Mouse (Mus musculus): ENCODE measurements around the gene Fxn. TPM values are rescaled to one million over a fixed set of nuclear protein-coding genes. Genes with fewer than 3 reads are reported as not detected.

Fxn gene
- total and polyA plus RNA-seq, 3 experiments = 23.8 to 116 (median 54.0) TPM

- ATAC-seq (ENCODE audit: extremely low read depth, insufficient number of reproducible peaks, low FRiP score, poor library complexity, severe bottlenecking) (no peak), DNase-seq (ENCODE audit: low spot score) (no peak)
- Histone ChIP-seq H3K36me3 (replicated peaks) (peaks cover 88% of the 10 kb centered on the region), H3K4me1 (ENCODE audit: insufficient read depth, low read depth, low read length) (peaks cover 8% of the 10 kb centered on the region; the same call in 1 of the 2 replicates), H3K27me3 (ENCODE audit: insufficient read depth, low read length) (no peaks in the 10 kb centered on the region), H3K4me3 (ENCODE audit: low read depth, low read length) (no peak overlapping the region), H3K9me3 (replicated peaks) (no peaks in the 10 kb centered on the region)
- no peak for TF ChIP-seq TAL1 (conservative IDR thresholded peaks at IDR 0.05; ENCODE audit: low read depth, low read length)
- no peak for TF ChIP-seq CTCF (IDR thresholded peaks at IDR 0.05; ENCODE audit: low read depth, low read length)
- TF ChIP-seq GATA1 (IDR thresholded peaks at IDR 0.05; ENCODE audit: borderline replicate concordance, low read length) = no peak
- no peak for TF ChIP-seq POLR2AphosphoS5 (IDR thresholded peaks at IDR 0.05; ENCODE audit: insufficient replicate concordance, low read depth, low read length)
- no peak for TF ChIP-seq GATA2 (IDR thresholded peaks at IDR 0.05; ENCODE audit: borderline replicate concordance, low read depth, low read length)
These were observed 21.8 kb upstream of the Fxn start for GRCm38 (mm10) chr19:24302198-24302597.

DNA sequence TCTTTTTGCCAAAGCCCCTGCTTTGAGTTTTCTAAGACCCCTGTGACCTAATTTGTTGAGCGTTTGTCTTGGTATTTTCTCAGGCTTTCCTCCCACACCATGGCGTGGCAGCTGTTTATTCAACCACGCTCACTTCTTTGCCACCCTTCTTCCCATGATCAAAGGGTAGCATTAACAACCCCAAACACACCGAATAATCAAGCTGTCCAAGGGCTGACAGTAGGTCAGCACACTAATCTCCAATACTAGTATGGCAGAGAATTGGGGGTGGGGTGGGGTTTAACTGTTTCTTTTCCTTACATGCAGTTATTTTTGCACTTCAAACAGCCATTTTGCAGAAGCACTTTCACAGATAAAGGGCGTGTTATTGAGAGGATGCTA is 21.4 kb upstream of the Fxn start:
- H3K4me1 ChIP-seq (ENCODE audit: insufficient read depth, low read depth, low read length) = peaks cover 8% of the 10 kb centered on the region; the same call in 1 of the 2 replicates
- H3K4me3 ChIP-seq (ENCODE audit: low read depth, low read length) = no peak overlapping the region
- peaks cover 92% of the 10 kb centered on the region for H3K36me3 ChIP-seq (replicated peaks)
- H3K27me3 ChIP-seq (ENCODE audit: insufficient read depth, low read length) = no peaks in the 10 kb centered on the region
- no peak for TF ChIP-seq GATA2 (IDR thresholded peaks at IDR 0.05; ENCODE audit: borderline replicate concordance, low read depth, low read length)
- no peak for TF ChIP-seq POLR2AphosphoS5 (IDR thresholded peaks at IDR 0.05; ENCODE audit: insufficient replicate concordance, low read depth, low read length)
- no peak for TF ChIP-seq GATA1 (IDR thresholded peaks at IDR 0.05; ENCODE audit: borderline replicate concordance, low read length)
- TF ChIP-seq CTCF (IDR thresholded peaks at IDR 0.05; ENCODE audit: low read depth, low read length) = no peak
- no peak for TF ChIP-seq TAL1 (conservative IDR thresholded peaks at IDR 0.05; ENCODE audit: low read depth, low read length)
- no peak for ATAC-seq (ENCODE audit: extremely low read depth, insufficient number of reproducible peaks, low FRiP score, poor library complexity, severe bottlenecking)
- no peaks in the 10 kb centered on the region for H3K9me3 ChIP-seq (replicated peaks)
- no peak for DNase-seq (ENCODE audit: low spot score)

DNA sequence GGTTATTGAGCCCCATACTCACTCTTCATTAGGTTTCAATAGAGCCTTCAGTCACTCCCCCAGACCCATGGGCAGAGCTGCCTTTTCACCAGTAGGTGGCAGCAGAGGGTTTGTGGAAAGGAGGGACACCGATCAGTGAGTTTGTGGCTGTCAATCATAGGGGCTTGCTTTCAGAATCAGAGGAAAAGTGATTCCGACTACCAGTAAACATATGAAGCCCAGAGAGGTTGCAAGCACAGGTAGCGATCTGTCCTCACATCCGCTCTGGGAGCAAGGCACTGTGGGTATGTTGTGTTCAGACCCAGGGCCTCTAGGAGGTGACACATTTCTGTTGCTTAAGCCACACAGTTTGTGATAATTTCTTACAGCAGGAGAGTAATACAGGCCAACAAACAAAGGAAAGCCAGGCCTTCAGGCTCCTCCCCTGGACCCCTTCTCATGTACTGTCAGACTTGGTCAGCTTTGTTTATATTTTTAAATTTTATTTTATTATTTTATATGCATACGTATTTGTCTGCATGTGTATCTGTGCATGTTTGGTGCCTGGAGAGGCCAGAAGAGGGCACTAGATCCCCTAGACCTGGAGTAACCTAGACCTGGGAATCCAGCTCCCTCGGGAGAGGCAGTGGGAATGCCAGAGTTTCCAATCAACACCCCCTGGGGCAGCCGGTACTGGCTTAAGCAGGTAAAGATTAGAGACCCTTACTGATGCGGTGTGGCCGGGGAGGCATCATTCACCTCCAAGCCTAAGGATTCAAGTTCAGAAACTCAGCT is 20.8 kb upstream of the Fxn start:
- Histone ChIP-seq H3K4me1 (ENCODE audit: insufficient read depth, low read depth, low read length) (peaks cover 8% of the 10 kb centered on the region; the same call in 1 of the 2 replicates), H3K4me3 (ENCODE audit: low read depth, low read length) (no peak overlapping the region), H3K36me3 (replicated peaks) (peaks cover 92% of the 10 kb centered on the region), H3K27me3 (ENCODE audit: insufficient read depth, low read length) (no peaks in the 10 kb centered on the region), H3K9me3 (replicated peaks) (no peaks in the 10 kb centered on the region)
- TF ChIP-seq CTCF (IDR thresholded peaks at IDR 0.05; ENCODE audit: low read depth, low read length) (peak; percentile 93), TAL1 (conservative IDR thresholded peaks at IDR 0.05; ENCODE audit: low read depth, low read length) (no peak)
- peak; percentile 43 for DNase-seq (ENCODE audit: low spot score)
- ATAC-seq (ENCODE audit: extremely low read depth, insufficient number of reproducible peaks, low FRiP score, poor library complexity, severe bottlenecking) = peak; percentile 28; the same call in 1 of the 2 replicates

- Histone ChIP-seq H3K27me3 (ENCODE audit: insufficient read depth, low read length) (peaks cover 2% of the 10 kb centered on the region), H3K36me3 (replicated peaks) (peaks cover 47% of the 10 kb centered on the region), H3K9me3 (replicated peaks) (no peaks in the 10 kb centered on the region), H3K4me1 (ENCODE audit: insufficient read depth, low read depth, low read length) (no peaks in the 10 kb centered on the region), H3K4me3 (ENCODE audit: low read depth, low read length) (no peak overlapping the region)
- DNase-seq (ENCODE audit: low spot score) (no peak), ATAC-seq (ENCODE audit: extremely low read depth, insufficient number of reproducible peaks, low FRiP score, poor library complexity, severe bottlenecking) (no peak)
- no peak for TF ChIP-seq POLR2AphosphoS5 (IDR thresholded peaks at IDR 0.05; ENCODE audit: insufficient replicate concordance, low read depth, low read length)
- TF ChIP-seq CTCF (IDR thresholded peaks at IDR 0.05; ENCODE audit: low read depth, low read length) = no peak
- TF ChIP-seq GATA1 (IDR thresholded peaks at IDR 0.05; ENCODE audit: borderline replicate concordance, low read length) = no peak
- no peak for TF ChIP-seq TAL1 (conservative IDR thresholded peaks at IDR 0.05; ENCODE audit: low read depth, low read length)
- no peak for TF ChIP-seq GATA2 (IDR thresholded peaks at IDR 0.05; ENCODE audit: borderline replicate concordance, low read depth, low read length)
These were observed 13.1 kb upstream of the Fxn start for GRCm38 (mm10) chr19:24293537-24293936.

DNA sequence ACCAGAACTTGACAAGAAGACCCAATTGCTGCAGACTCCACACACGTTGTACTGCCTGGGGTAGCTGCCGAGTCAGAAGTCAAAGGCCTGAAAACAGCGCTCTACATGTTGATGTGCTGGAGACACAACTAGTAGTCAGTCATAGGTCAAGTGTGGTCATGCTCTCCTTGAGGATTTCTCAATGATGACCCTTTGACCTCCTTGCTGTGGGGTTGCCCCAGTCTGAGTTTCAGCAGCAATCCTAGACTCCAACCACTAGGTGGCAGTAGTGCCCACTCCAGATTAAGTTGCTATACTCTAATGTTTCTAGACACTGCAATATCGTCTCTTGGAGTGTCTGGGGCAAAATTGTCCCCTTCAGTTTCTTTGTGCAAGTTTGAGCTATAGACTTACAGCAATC is 3.8 kb upstream of the Fxn start:
- no peaks in the 10 kb centered on the region for H3K9me3 ChIP-seq (replicated peaks)
- TF ChIP-seq CTCF (IDR thresholded peaks at IDR 0.05; ENCODE audit: low read depth, low read length) = peak; percentile 85
- TF ChIP-seq TAL1 (conservative IDR thresholded peaks at IDR 0.05; ENCODE audit: low read depth, low read length) = no peak
- ATAC-seq (ENCODE audit: extremely low read depth, insufficient number of reproducible peaks, low FRiP score, poor library complexity, severe bottlenecking) (no peak), DNase-seq (ENCODE audit: low spot score) (peak; percentile 46)
- H3K4me3 ChIP-seq (ENCODE audit: low read depth, low read length) = no peak overlapping the region
- H3K27me3 ChIP-seq (ENCODE audit: insufficient read depth, low read length) = peaks cover 16% of the 10 kb centered on the region
- peaks cover 25% of the 10 kb centered on the region for H3K4me1 ChIP-seq (ENCODE audit: insufficient read depth, low read depth, low read length)
- no peaks in the 10 kb centered on the region for H3K36me3 ChIP-seq (replicated peaks)

DNA sequence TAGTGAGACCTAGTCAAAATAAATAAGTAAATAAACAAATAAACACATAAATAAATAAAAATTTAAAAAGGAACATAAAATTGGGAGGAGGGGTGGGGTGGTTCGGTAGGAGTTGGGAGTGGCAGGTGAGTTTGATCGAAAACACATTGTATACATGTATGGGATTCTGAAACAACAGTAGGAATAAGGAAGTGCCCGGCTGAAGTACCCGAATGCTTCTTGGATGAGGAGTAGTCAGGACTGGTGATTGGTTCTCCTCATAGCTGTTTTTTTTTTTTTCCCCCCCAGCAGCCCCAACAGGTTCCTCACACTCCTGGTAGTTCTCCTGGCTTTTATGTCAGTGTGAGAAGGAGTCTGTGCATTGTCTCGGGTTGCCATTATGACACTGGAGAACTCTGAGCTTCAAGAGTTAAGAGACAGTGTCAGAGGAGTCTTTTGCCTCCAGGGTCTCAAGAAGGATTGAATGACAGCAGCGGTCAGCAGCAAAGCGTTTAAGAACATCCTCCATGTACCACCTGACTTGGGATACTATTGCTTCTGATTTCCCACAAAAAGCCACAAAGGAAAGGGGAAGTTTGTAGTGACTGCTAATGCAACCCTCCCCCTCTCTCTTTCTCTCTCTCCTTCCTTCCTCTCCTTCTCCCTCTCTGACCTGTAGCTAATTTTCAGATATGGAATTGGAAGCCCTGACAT is 1.0 kb upstream of the Fxn start:
- H3K27me3 ChIP-seq (ENCODE audit: insufficient read depth, low read length) = no peaks in the 10 kb centered on the region
- no peak for DNase-seq (ENCODE audit: low spot score)
- peaks cover 49% of the 10 kb centered on the region for H3K4me1 ChIP-seq (ENCODE audit: insufficient read depth, low read depth, low read length)
- H3K4me3 ChIP-seq (ENCODE audit: low read depth, low read length) = peak overlapping the region; percentile 82; the same call in 1 of the 2 replicates
- TF ChIP-seq GATA1 (IDR thresholded peaks at IDR 0.05; ENCODE audit: borderline replicate concordance, low read length) (no peak), GATA2 (IDR thresholded peaks at IDR 0.05; ENCODE audit: borderline replicate concordance, low read depth, low read length) (no peak)
- ATAC-seq (ENCODE audit: extremely low read depth, insufficient number of reproducible peaks, low FRiP score, poor library complexity, severe bottlenecking) = no peak
- H3K36me3 ChIP-seq (replicated peaks) = peaks cover 24% of the 10 kb centered on the region
- 0 out of 2 replicates have a peak, but pooled peaks cover 2% of the 10 kb centered on the region for H3K9me3 ChIP-seq (replicated peaks)

All from G1E (cell line).